Mouse (Mus musculus) heart, embryonic 15.5 days (tissue): ENCODE measurements around the gene Etv6. TPM values are rescaled to one million over a fixed set of nuclear protein-coding genes. Genes with fewer than 3 reads are reported as not detected.
A peak's percentile ranks its signal among the peaks of the same experiment; 100 is the strongest.

Source experiments
- ATAC-seq: fragments of 200-750 bp; cut with Nextera tagmentation; replicated peaks from 2 replicates; pipeline ENCODE4 v1.8.0; 2017; ENCODE audit warnings: low read depth, moderate TSS enrichment; ENCODE audit not compliant: insufficient number of reproducible peaks, insufficient read depth, low FRiP score
- H3K27ac ChIP-seq: fragments of 300-500 bp; sonication (generic); 2 replicates; pipeline ENCODE4 v1.5.1; 2015; ENCODE audit warnings: mild to moderate bottlenecking, inconsistent platforms
- H3K27me3 ChIP-seq: fragments of 300-500 bp; sonication (generic); 2 replicates; pipeline ENCODE4 v1.6.1; 2015; ENCODE audit warnings: inconsistent platforms
- H3K36me3 ChIP-seq: fragments of 300-500 bp; sonication (generic); 2 replicates; pipeline ENCODE4 v1.6.1; 2015; ENCODE audit warnings: mild to moderate bottlenecking, inconsistent platforms
- H3K4me1 ChIP-seq: fragments of 300-500 bp; sonication (generic); replicated peaks from 2 replicates; pipeline ENCODE4 v1.6.1; 2015; ENCODE audit warnings: inconsistent platforms
- H3K4me2 ChIP-seq: fragments of 300-500 bp; sonication (generic); 2 replicates; pipeline ENCODE4 v1.6.1; 2015; ENCODE audit warnings: inconsistent platforms, mild to moderate bottlenecking, moderate library complexity
- H3K4me3 ChIP-seq: fragments of 300-500 bp; sonication (generic); 2 replicates; pipeline ENCODE4 v1.5.1; 2015; ENCODE audit warnings: mild to moderate bottlenecking, inconsistent platforms
- H3K9ac ChIP-seq: fragments of 300-500 bp; sonication (generic); 2 replicates; pipeline ENCODE4 v1.6.1; 2015; ENCODE audit warnings: mild to moderate bottlenecking, inconsistent platforms
- H3K9me3 ChIP-seq: fragments of 300-500 bp; sonication (generic); replicated peaks from 2 replicates; pipeline ENCODE4 v1.6.1; 2016; ENCODE audit warnings: inconsistent platforms
- WGBS: fragments of 180-500 bp; shearing (Covaris S2); methylation state at CpG from one replicate; pipeline ENCODE4 v1.1.7; 2015; ENCODE audit warnings: mixed read lengths; 5-methylcytosine and 5-hydroxymethylcytosine counted together
- polyA plus RNA-seq: library from polyadenylated mRNA; unstranded; fragments of >200 nt; fragmentation: Nextera tagmentation; extraction: Ambion mirVana; gene quantifications from 2 replicates; pipeline ENCODE4 v1.2.1, GENCODE M21; 2015

The Etv6 gene
- polyA plus RNA-seq, 1 experiment from 2014 or later: 9.9 TPM

DNA sequence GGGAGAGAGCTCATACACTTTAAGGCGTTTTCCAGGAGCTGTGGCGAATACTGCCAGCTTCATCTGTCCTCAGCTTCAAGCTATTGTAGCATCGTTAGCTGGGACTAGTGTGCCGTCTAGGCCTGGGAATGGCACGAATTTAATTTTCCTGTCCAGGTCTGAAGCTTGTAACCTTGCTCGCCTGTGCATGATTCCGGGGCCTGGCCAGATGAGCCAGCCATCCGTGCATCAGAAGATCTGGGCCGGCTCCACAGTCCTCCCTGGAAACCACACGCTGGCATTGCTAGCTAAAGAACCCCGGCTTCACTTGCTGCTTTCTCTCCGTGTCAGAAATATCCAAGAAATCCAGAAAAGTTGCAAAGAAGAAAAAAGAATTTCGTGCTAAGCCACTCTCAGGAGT, 93.1 kb downstream of the Etv6 start:
- Histone ChIP-seq H3K27ac (no peak overlapping the region), H3K9me3 (no peaks in the 10 kb centered on the region), H3K4me1 (peaks cover 20% of the 10 kb centered on the region), H3K36me3 (peaks cover 5% of the 10 kb centered on the region), H3K27me3 (no peaks in the 10 kb centered on the region), H3K4me2 (no peak overlapping the region), H3K4me3 (no peak overlapping the region), H3K9ac (no peak overlapping the region)
- ATAC-seq: no peak
- WGBS: 88% methylated on average over 13 of the region's 13 CpGs

DNA sequence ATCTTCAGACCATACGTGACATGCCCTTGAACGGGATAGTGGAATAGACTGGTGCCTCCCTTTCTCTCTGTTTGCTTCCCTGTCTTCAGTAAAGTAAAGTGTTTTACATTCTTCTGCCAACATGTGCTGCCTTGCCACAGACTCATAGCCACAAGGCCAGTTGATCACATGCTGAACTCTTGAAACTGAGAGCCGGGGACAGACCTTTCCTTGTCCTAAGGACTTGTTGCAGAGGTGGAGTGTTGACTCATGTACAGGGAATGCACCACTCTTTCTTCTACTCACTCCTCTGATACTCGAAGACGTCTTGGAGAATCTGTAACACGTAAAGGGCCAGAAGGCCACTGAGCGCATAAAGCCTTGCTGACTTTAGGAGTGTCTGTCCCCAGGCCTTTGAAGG, 94.3 kb downstream of the Etv6 start:
- Histone ChIP-seq H3K27me3 (no peaks in the 10 kb centered on the region), H3K4me3 (no peak overlapping the region), H3K9me3 (no peaks in the 10 kb centered on the region), H3K36me3 (peaks cover 5% of the 10 kb centered on the region), H3K4me1 (peaks cover 32% of the 10 kb centered on the region), H3K9ac (no peak overlapping the region), H3K4me2 (no peak overlapping the region), H3K27ac (no peak overlapping the region)
- no peak for ATAC-seq
- WGBS: 74% methylated on average over 7 of the region's 7 CpGs

DNA sequence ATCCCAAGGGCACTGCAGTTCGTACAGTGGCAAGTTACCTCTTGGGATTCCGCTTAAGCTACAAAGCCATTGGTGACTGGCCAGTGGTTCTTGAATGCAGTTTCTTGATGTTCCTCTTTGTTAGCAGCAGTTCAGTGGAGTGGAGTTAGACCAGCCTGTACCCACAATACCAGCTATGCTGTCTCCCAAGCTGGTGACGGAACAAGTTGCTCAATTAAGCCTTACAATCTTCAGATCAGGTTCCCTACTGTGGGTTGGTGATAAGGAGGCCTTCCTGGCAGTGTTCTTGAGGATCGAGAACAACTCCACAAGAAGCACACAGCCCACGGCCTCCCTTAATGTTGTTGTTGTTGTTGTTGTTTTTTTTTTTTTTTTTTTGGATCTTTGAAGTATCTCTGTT, 95.3 kb downstream of the Etv6 start:
- peaks cover 5% of the 10 kb centered on the region for H3K36me3 ChIP-seq
- WGBS: 87% methylated on average over 5 of the region's 5 CpGs
- no peak overlapping the region for H3K27ac ChIP-seq
- no peak overlapping the region for H3K4me2 ChIP-seq
- no peak overlapping the region for H3K9ac ChIP-seq
- H3K27me3 ChIP-seq: no peaks in the 10 kb centered on the region
- H3K4me1 ChIP-seq: peaks cover 36% of the 10 kb centered on the region
- H3K4me3 ChIP-seq: no peak overlapping the region
- ATAC-seq: no peak
- H3K9me3 ChIP-seq: no peaks in the 10 kb centered on the region

DNA sequence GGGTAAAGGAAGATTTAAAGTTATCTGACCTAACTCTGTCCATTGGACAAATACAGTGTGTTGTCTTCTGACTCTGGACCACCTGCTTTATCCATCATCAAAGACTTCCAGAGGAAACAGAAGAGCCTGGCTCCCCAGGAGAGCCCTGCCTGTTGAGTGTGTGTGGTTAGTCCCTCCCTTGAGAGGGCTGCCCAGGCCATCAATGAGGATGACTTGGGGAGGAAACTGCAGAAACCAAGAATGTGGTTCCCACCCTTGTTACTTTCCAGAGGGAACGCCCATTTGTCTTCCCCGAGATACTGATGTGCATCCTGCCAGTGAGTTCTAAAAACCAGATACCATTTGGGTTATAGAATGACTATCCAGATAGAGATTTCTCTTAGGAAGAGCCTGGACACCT, 96.1 kb downstream of the Etv6 start:
- H3K4me2 ChIP-seq: no peak overlapping the region
- WGBS: 66% methylated on average over 2 of the region's 2 CpGs
- H3K4me1 ChIP-seq: peaks cover 37% of the 10 kb centered on the region
- ATAC-seq: no peak
- H3K27me3 ChIP-seq: no peaks in the 10 kb centered on the region
- no peak overlapping the region for H3K27ac ChIP-seq
- peaks cover 5% of the 10 kb centered on the region for H3K36me3 ChIP-seq
- no peak overlapping the region for H3K9ac ChIP-seq
- H3K4me3 ChIP-seq: no peak overlapping the region
- H3K9me3 ChIP-seq: no peaks in the 10 kb centered on the region

DNA sequence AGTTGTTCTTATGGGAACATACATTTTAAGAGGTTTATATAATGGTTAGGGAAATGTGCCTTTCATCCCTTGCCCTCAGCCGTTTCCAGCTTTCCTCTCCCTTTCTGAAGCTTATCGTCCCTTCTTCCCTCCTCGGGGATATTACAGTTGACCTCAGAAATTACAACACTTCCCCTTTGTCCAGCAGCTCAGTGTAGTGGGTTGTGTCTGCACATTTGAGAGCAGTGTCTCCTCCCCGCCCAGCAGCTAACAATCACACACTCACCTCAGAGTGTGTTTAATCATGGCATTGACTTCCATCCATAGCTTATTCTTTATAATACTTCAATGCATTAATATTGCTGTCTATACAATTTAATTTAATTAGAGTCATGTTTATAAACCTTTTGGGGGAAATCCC, 98.3 kb downstream of the Etv6 start:
- no peak overlapping the region for H3K4me2 ChIP-seq
- H3K4me3 ChIP-seq: no peak overlapping the region
- H3K4me1 ChIP-seq: peaks cover 36% of the 10 kb centered on the region
- peaks cover 5% of the 10 kb centered on the region for H3K36me3 ChIP-seq
- H3K27ac ChIP-seq: peak overlapping the region; percentile 10; the same call in 1 of the 2 replicates
- H3K9me3 ChIP-seq: no peaks in the 10 kb centered on the region
- no peak for ATAC-seq
- H3K9ac ChIP-seq: no peak overlapping the region
- H3K27me3 ChIP-seq: no peaks in the 10 kb centered on the region
- WGBS: 35% methylated on average over 4 of the region's 4 CpGs

DNA sequence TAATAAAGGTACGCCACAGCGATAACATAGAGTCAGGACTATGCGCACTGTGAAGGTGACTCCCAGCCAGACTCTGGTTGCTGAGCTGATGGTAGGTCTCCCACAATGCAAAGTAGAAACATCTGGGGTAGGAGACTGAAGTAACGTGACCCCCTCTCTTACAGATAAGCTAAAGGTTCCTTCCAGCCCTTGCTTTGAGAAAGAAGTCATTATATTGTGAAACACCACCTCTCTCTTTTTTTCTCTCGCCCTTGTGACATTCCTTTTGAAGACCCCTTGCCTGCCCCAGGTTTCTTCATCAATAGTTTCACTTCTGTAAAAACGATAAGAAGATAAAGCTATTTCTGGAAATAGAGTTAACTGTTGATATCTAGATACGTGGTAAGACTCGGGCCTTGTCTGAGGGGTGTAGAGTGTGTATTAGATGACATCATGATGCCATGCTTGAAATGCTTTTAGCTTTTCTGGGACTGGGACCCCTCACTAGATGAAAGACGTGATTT, 99.4 kb downstream of the Etv6 start:
- no peak overlapping the region for H3K4me2 ChIP-seq
- peaks cover 36% of the 10 kb centered on the region for H3K4me1 ChIP-seq
- no peaks in the 10 kb centered on the region for H3K36me3 ChIP-seq
- ATAC-seq: no peak
- H3K27me3 ChIP-seq: no peaks in the 10 kb centered on the region
- no peak overlapping the region for H3K9ac ChIP-seq
- no peaks in the 10 kb centered on the region for H3K9me3 ChIP-seq
- no peak overlapping the region for H3K4me3 ChIP-seq
- WGBS: 66% methylated on average over 9 of the region's 9 CpGs
- no peak overlapping the region for H3K27ac ChIP-seq

DNA sequence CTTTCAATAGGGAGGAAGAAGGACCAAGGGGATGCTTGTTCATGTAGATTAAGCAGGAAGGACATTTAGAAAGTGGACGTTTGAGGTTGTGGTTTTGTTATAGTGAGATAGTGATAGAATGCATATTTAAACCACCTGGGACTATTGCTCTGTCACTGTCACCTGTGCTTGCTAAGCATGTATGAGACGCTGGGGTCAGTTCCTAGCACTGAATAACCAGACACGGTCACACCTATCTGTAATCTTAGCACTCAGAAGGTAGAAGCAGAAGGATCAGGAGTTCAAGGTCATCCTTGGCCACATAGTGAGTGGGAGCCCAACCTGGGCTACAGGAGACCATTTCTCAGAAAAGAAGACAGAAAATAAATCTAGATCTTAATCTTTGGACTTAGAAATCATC, 100.8 kb downstream of the Etv6 start:
- Histone ChIP-seq H3K9ac (no peak overlapping the region), H3K4me1 (peaks cover 45% of the 10 kb centered on the region), H3K9me3 (no peaks in the 10 kb centered on the region), H3K4me2 (no peak overlapping the region), H3K27me3 (no peaks in the 10 kb centered on the region), H3K27ac (no peak overlapping the region), H3K36me3 (no peaks in the 10 kb centered on the region), H3K4me3 (no peak overlapping the region)
- 64% methylated on average over 3 of the region's 3 CpGs for WGBS
- no peak for ATAC-seq

DNA sequence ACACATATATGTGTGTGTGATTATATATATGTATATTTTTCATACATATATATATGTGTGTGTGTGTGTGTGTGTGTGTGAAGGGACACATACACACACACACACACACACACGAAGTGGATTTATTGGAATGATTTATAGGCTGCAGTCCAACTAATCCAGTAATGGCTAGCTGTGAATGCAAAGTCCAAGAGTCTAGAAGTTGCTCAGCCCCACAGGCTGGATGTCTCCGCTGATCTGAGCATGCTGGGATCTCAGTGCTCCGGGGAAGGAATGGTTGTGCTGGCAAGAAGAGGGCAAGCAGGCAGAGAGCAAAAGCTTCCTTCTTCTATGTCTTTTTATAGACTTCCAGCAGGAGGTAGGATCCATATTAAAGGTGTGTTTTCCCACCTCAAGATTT, 103.9 kb downstream of the Etv6 start:
- ATAC-seq: no peak
- Histone ChIP-seq H3K9me3 (no peaks in the 10 kb centered on the region), H3K4me3 (no peak overlapping the region), H3K36me3 (no peaks in the 10 kb centered on the region), H3K9ac (no peak overlapping the region), H3K27ac (no peak overlapping the region), H3K27me3 (no peaks in the 10 kb centered on the region), H3K4me2 (no peak overlapping the region), H3K4me1 (peaks cover 56% of the 10 kb centered on the region)
- WGBS: 84% methylated on average over 3 of the region's 3 CpGs

DNA sequence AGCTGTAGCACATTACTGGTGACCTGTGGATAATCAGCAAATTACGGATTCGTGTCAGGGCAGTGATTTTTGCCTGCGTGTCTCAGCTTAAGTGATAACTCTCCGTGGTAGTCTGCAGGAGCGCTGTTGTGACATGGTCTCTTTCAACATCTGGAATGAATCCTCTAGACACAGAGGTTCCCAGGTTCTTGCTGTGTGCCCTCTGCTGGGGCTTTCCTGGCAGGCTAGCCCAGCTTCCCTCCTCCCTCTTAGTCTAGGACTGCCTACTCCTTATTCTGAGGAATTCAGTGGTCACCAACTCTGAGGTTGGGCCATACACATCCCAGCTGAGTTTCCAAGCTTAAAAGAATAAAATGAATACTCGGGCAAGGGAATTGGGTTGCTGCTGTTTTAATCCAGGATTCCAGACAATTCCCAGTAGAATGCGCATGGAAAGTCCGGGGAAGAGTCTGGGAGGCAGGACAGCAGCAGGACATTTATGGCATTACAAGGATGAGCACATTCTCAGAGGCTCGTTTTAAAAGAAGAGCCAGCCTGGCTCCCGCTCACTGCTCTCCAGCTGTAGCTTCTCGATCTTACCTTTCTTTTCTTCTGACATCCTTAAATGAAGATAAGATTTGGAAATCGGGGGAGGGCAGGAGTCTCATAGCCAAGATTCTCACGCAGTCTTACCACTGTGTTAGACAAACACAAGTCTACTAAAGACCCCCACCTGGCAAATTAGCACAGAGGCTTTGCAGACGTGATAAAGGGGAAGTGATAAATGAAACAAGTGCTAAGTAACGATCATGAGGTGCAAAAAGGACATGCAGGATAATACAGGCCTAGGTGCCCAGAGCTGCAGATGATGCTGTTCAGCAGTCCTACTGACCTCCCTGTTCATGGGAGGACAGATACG, 105.5 kb downstream of the Etv6 start:
- Histone ChIP-seq H3K4me2 (no peak overlapping the region), H3K9me3 (no peaks in the 10 kb centered on the region), H3K4me3 (no peak overlapping the region), H3K4me1 (peaks cover 57% of the 10 kb centered on the region), H3K36me3 (no peaks in the 10 kb centered on the region), H3K9ac (0 out of 2 replicates have a peak overlapping the region, but pooled peaks have one; percentile 25), H3K27ac (peak overlapping the region; percentile 22), H3K27me3 (no peaks in the 10 kb centered on the region)
- WGBS: 41% methylated on average over 16 of the region's 16 CpGs
- ATAC-seq: no peak

DNA sequence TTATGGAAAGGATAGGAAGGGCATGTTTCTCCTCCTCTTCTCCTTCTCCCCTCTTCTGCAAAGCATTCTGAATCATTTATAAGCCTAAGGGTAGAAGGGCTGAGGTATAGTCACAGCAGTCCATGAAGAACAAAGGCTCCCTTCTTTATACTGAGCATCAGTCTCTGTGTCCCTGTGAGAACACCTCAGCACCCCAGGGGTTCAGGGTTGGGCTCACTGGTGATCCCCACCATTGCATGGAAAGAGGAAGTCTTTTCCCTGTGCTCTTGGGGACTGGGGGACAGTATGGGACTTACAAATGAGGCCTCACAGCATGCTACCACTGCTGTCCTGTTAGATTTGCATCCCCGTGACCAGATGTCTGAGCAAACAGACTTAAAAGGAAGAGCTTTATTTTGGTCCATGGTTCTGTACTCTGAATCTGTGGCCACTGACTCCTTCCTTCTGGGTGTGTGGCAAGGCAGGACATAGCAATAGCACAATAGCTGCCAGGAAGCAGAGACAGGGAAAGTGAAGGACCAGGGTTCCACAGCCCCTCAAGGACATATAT, 106.2 kb downstream of the Etv6 start:
- 0 out of 2 replicates have a peak overlapping the region, but pooled peaks have one; percentile 25 for H3K9ac ChIP-seq
- no peak overlapping the region for H3K4me3 ChIP-seq
- H3K4me2 ChIP-seq: no peak overlapping the region
- H3K36me3 ChIP-seq: no peaks in the 10 kb centered on the region
- H3K9me3 ChIP-seq: no peaks in the 10 kb centered on the region
- H3K4me1 ChIP-seq: peaks cover 59% of the 10 kb centered on the region
- 88% methylated on average over 1 of the region's 1 CpGs for WGBS
- peak overlapping the region; percentile 22 for H3K27ac ChIP-seq
- no peak for ATAC-seq
- H3K27me3 ChIP-seq: no peaks in the 10 kb centered on the region

DNA sequence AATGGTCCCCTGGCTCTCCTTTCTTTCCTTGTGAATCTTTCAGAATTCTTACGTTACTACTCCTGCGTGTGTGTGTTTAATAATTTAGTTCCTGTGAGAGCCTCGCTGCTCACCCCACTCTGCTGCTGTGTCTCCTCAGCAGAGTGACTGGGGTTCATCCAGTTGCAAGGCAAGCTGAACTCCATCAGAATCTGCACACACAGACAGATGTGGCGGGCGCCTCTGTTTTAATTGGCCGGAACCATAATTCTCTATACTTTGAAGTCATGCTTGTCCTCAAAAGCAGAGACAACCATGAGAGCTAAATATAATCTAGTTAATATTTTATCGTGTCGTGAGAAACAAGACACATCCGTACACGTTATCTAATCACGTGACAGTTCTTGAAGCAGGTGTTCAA, 107.2 kb downstream of the Etv6 start:
- no peak for ATAC-seq
- WGBS: 58% methylated on average over 11 of the region's 11 CpGs
- no peak overlapping the region for H3K4me2 ChIP-seq
- no peaks in the 10 kb centered on the region for H3K27me3 ChIP-seq
- H3K4me1 ChIP-seq: peaks cover 65% of the 10 kb centered on the region
- no peaks in the 10 kb centered on the region for H3K9me3 ChIP-seq
- peak overlapping the region; percentile 90 for H3K27ac ChIP-seq
- no peak overlapping the region for H3K9ac ChIP-seq
- no peak overlapping the region for H3K4me3 ChIP-seq
- no peaks in the 10 kb centered on the region for H3K36me3 ChIP-seq
